Mouse (Mus musculus) MEL (cell line): Measurements from ENCODE around the gene Fbxw21. TPM values are rescaled to one million over a fixed set of nuclear protein-coding genes. Genes with fewer than 3 reads are reported as not detected.
"Not testable (repeated sequence)": the region's sequence is repeated elsewhere in the genome, so short reads cannot be mapped to it uniquely, and the experiment has no call there.

ENCODE experiments used
- DNase-seq: peaks from one replicate; pipeline ENCODE4 v3.0.0; 2011; ENCODE audit warnings: low read depth, low spot score
- H3K27ac ChIP-seq: 2 replicates; pipeline ENCODE4 v1.5.1; 2012; ENCODE audit warnings: low read depth, mild to moderate bottlenecking, control low read depth, low read length, moderate library complexity; ENCODE audit not compliant: control insufficient read depth
- H3K27me3 ChIP-seq, 2 experiments: fragments of 150-350 bp in 1 of 2; sonication (generic) in 1 of 2; 2 replicates each; pipeline ENCODE4 v1.6.1; 2012; ENCODE audit warnings: low read length in 2 of 2, mild to moderate bottlenecking in 2 of 2, improper control_type of control experiment in 1 of 2, moderate library complexity in 1 of 2; ENCODE audit not compliant: insufficient read depth in 2 of 2, control insufficient read depth in 1 of 2
- H3K36me3 ChIP-seq, 2 experiments: 2 replicates each; pipeline ENCODE4 v1.6.1; 2012 to 2014; ENCODE audit warnings: low read length in 2 of 2, improper control_type of control experiment in 1 of 2, inconsistent platforms in 1 of 2, mild to moderate bottlenecking in 1 of 2; ENCODE audit not compliant: insufficient read depth in 2 of 2, control insufficient read depth in 1 of 2
- H3K4me1 ChIP-seq, 2 experiments: fragments of 150-350 bp in 1 of 2; sonication (generic) in 1 of 2; 2 replicates each; pipeline ENCODE4 v1.6.1; 2012; ENCODE audit warnings: low read length in 2 of 2, improper control_type of control experiment in 1 of 2, mild to moderate bottlenecking in 1 of 2; ENCODE audit not compliant: insufficient read depth in 2 of 2, control insufficient read depth in 1 of 2
- H3K4me3 ChIP-seq, 2 experiments: fragments of 150-350 bp in 1 of 2; sonication (generic) in 1 of 2; 2 replicates each; pipeline ENCODE4 v1.5.1; 2012; ENCODE audit warnings: low read depth in 2 of 2, low read length in 2 of 2, mild to moderate bottlenecking in 2 of 2, moderate library complexity in 2 of 2, control low read depth in 1 of 2, improper control_type of control experiment in 1 of 2; ENCODE audit not compliant: control insufficient read depth in 1 of 2, insufficient read depth in 1 of 2
- H3K79me2 ChIP-seq: 2 replicates; pipeline ENCODE4 v1.6.1; 2012; ENCODE audit warnings: mild to moderate bottlenecking, low read length, moderate library complexity; ENCODE audit not compliant: control insufficient read depth, poor library complexity, insufficient read depth
- H3K9ac ChIP-seq: 2 replicates; pipeline ENCODE4 v1.6.1; 2012; ENCODE audit warnings: low read depth, mild to moderate bottlenecking, control low read depth, low read length, moderate library complexity; ENCODE audit not compliant: control insufficient read depth, poor library complexity, severe bottlenecking
- H3K9me3 ChIP-seq: fragments of 150-350 bp; sonication (generic); replicated peaks from 2 replicates; pipeline ENCODE4 v1.6.1; 2012; ENCODE audit warnings: mild to moderate bottlenecking, low read length, improper control_type of control experiment, moderate library complexity; ENCODE audit not compliant: insufficient read depth
- BHLHE40 ChIP-seq: IDR thresholded peaks from 2 replicates; pipeline ENCODE4 v1.6.1; 2012; ENCODE audit warnings: low read depth, mild to moderate bottlenecking, inconsistent platforms, low read length, improper control_type of control experiment, borderline replicate concordance
- CHD1 ChIP-seq: IDR thresholded peaks from 2 replicates; pipeline ENCODE4 v1.6.1; 2012; ENCODE audit warnings: low read depth, mild to moderate bottlenecking, inconsistent platforms, low read length, improper control_type of control experiment
- CTCF ChIP-seq, 3 experiments: IDR thresholded peaks in 2 of 3; conservative IDR thresholded peaks in 1 of 3; 2 replicates each; pipeline ENCODE4 v1.5.1; 2011 to 2012; ENCODE audit warnings: low read length in 3 of 3, low read depth in 2 of 3, mild to moderate bottlenecking in 2 of 3, improper control_type of control experiment in 1 of 3, inconsistent platforms in 1 of 3, mixed read lengths in 1 of 3, moderate library complexity in 1 of 3; ENCODE audit not compliant: control insufficient read depth in 1 of 3, insufficient read depth in 1 of 3, poor library complexity in 1 of 3, severe bottlenecking in 1 of 3
- ELF1 ChIP-seq: IDR thresholded peaks from 2 replicates; pipeline ENCODE4 v1.6.1; 2014; ENCODE audit warnings: low read depth, mild to moderate bottlenecking, inconsistent platforms, low read length, improper control_type of control experiment, moderate library complexity
- GATA1 ChIP-seq: IDR thresholded peaks from 2 replicates; pipeline ENCODE4 v1.6.1; 2011; ENCODE audit warnings: low read depth, low read length, improper control_type of control experiment
- JUND ChIP-seq: IDR thresholded peaks from 2 replicates; pipeline ENCODE4 v1.6.1; 2011; ENCODE audit warnings: low read depth, mild to moderate bottlenecking, improper control_type of control experiment, low read length
- KAT2A ChIP-seq: conservative IDR thresholded peaks from 2 replicates; pipeline ENCODE4 v1.6.1; 2012; ENCODE audit warnings: low read depth, low read length, improper control_type of control experiment, inconsistent platforms
- MAZ ChIP-seq: IDR thresholded peaks from 2 replicates; pipeline ENCODE4 v1.6.1; 2012; ENCODE audit warnings: low read depth, mild to moderate bottlenecking, inconsistent platforms, low read length, improper control_type of control experiment
- MEF2A ChIP-seq: IDR thresholded peaks from 2 replicates; pipeline ENCODE4 v1.6.1; 2014; ENCODE audit warnings: low read depth, mild to moderate bottlenecking, inconsistent platforms, low read length, improper control_type of control experiment; ENCODE audit not compliant: poor library complexity, insufficient replicate concordance, severe bottlenecking; ENCODE audit errors: extremely low read depth
- MXI1 ChIP-seq: IDR thresholded peaks from 2 replicates; pipeline ENCODE4 v1.6.1; 2011; ENCODE audit warnings: mild to moderate bottlenecking, low read depth, low read length, improper control_type of control experiment
- POLR2A ChIP-seq, 2 experiments: IDR thresholded peaks; 2 replicates each; pipeline ENCODE4 v1.6.1; 2011 to 2012; ENCODE audit warnings: low read length in 2 of 2, mild to moderate bottlenecking in 2 of 2, control low read depth in 1 of 2, improper control_type of control experiment in 1 of 2, low read depth in 1 of 2, moderate library complexity in 1 of 2; ENCODE audit not compliant: control insufficient read depth in 1 of 2, insufficient read depth in 1 of 2, poor library complexity in 1 of 2
- POLR2AphosphoS5 ChIP-seq: IDR thresholded peaks from 2 replicates; pipeline ENCODE4 v1.6.1; 2012; ENCODE audit warnings: low read depth, borderline replicate concordance, mild to moderate bottlenecking, inconsistent platforms, low read length, moderate library complexity, mixed read lengths
- RAD21 ChIP-seq: IDR thresholded peaks from 2 replicates; pipeline ENCODE4 v1.6.1; 2011; ENCODE audit warnings: mild to moderate bottlenecking, low read depth, low read length, improper control_type of control experiment
- RCOR1 ChIP-seq: IDR thresholded peaks from 2 replicates; pipeline ENCODE4 v1.6.1; 2012; ENCODE audit warnings: low read depth, mild to moderate bottlenecking, inconsistent platforms, low read length, improper control_type of control experiment
- SIN3A ChIP-seq: IDR thresholded peaks from 2 replicates; pipeline ENCODE4 v1.6.1; 2012; ENCODE audit warnings: low read length, improper control_type of control experiment, inconsistent platforms
- SMC3 ChIP-seq: IDR thresholded peaks from 2 replicates; pipeline ENCODE4 v1.6.1; 2011; ENCODE audit warnings: low read depth, low read length, improper control_type of control experiment
- USF1 ChIP-seq: IDR thresholded peaks from 2 replicates; pipeline ENCODE4 v1.6.1; 2014; ENCODE audit warnings: low read depth, mild to moderate bottlenecking, inconsistent platforms, low read length, improper control_type of control experiment, moderate library complexity
- USF2 ChIP-seq, 2 experiments: IDR thresholded peaks; 2 replicates each; pipeline ENCODE4 v1.6.1; 2011 to 2012; ENCODE audit warnings: improper control_type of control experiment in 2 of 2, low read length in 2 of 2, borderline replicate concordance in 1 of 2, inconsistent platforms in 1 of 2, low read depth in 1 of 2, mild to moderate bottlenecking in 1 of 2; ENCODE audit not compliant: insufficient read depth in 1 of 2
- polyA plus RNA-seq, 2 experiments: library from polyadenylated mRNA; stranded (reverse) in 1 of 2; unstranded in 1 of 2; fragments of >175 nt in 1 of 2; fragments of >200 nt in 1 of 2; gene quantifications; 2 replicates each; pipeline versions ENCODE4 v1.2.1 to v1.2.4; 2012; ENCODE audit warnings: low replicate concordance in 2 of 2, low read depth in 1 of 2; ENCODE audit not compliant: insufficient read length in 2 of 2, insufficient read depth in 1 of 2, missing spikeins in 1 of 2
- total RNA-seq: library from RNA; depleted of rRNA; stranded (reverse); fragments of 300-350 nt; gene quantifications from 2 replicates; pipeline ENCODE4 v1.2.3, GENCODE M21; 2012

The Fbxw21 gene
- total and polyA plus RNA-seq, 3 experiments: not detected

DNA sequence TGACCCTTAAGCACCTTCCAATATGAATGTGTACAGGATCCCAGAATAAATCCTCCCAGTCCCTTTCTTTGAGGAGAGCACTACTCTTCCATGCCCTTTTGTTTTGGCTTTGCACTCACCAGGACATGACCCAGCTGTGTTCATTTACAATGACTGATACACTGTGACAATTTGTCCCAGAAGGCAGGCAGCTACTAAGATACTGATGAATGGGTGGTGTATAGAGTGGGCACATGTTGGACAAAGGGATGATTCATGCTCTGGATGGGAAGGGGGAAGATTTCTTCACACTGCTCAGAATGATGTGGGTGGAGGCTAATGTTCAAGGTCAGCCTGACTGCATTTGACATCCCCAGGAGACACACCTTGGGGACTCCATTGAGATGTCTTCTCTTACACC lies 5.5 kb upstream of the Fbxw21 start:
- DNase-seq: no peak
- H3K27ac ChIP-seq: no peak overlapping the region

DNA sequence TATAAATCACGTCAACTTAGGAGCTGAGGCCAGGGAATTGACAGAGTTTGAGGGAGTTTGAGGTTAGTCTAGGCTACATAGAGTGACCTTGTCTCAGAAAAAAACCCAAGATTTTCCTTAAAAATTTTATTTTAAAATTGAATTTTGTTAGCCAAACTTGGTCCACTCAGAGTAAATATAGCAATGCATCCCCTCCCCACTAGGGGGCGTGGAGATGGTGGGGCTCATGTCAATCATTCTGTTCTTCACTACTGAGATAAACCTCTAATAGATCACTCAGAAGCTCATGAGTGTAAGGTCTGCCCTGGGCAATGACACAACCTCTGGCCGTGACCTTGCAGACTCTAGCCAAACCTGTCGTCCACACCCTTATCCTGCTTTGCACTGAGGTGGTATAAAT lies 21.4 kb downstream of the Fbxw21 start:
- not testable (repeated sequence) for H3K79me2 ChIP-seq, DNase-seq, H3K9me3 ChIP-seq, H3K4me3 ChIP-seq, H3K27me3 ChIP-seq, H3K27ac ChIP-seq, H3K9ac ChIP-seq, H3K36me3 ChIP-seq, H3K4me1 ChIP-seq
- TF ChIP-seq SMC3: peak; percentile 30
- peak in 2 of 3 experiments; percentile 42 to 49; a peak in 3 of 6 replicates for TF ChIP-seq CTCF (IDR thresholded peaks at IDR 0.05 in 2 of 3, conservative IDR thresholded peaks at IDR 0.05 in 1 of 3; ENCODE audit: control insufficient read depth in 1 of 3, insufficient read depth in 1 of 3, low read depth in 2 of 3, low read length in 3 of 3, poor library complexity in 1 of 3, severe bottlenecking in 1 of 3)

More for the DNA sequence above, 5.5 kb upstream of the Fbxw21 start:
- TF ChIP-seq KAT2A (no peak), RCOR1 (no peak), RAD21 (no peak), ELF1 (no peak), BHLHE40 (no peak), MAZ (no peak), CTCF (IDR thresholded peaks at IDR 0.05 in 2 of 3, conservative IDR thresholded peaks at IDR 0.05 in 1 of 3; ENCODE audit: control insufficient read depth in 1 of 3, insufficient read depth in 1 of 3, low read depth in 2 of 3, low read length in 3 of 3, poor library complexity in 1 of 3, severe bottlenecking in 1 of 3) (no peak), POLR2A (IDR thresholded peaks at IDR 0.05; ENCODE audit: control insufficient read depth in 1 of 2, insufficient read depth in 1 of 2, low read depth in 1 of 2, low read length in 2 of 2, poor library complexity in 1 of 2) (no peak), USF1 (no peak), SIN3A (no peak), MXI1 (no peak), MEF2A (no peak), USF2 (IDR thresholded peaks at IDR 0.05; ENCODE audit: borderline replicate concordance in 1 of 2, insufficient read depth in 1 of 2, low read depth in 1 of 2, low read length in 2 of 2) (no peak), SMC3 (no peak), POLR2AphosphoS5 (no peak), JUND (no peak), GATA1 (no peak), CHD1 (no peak)
- no peaks in the 10 kb centered on the region for H3K36me3 ChIP-seq
- H3K9me3 ChIP-seq: no peaks in the 10 kb centered on the region
- H3K79me2 ChIP-seq: no peaks in the 10 kb centered on the region
- no peak overlapping the region for H3K4me3 ChIP-seq
- H3K9ac ChIP-seq: no peak overlapping the region
- no peaks in the 10 kb centered on the region; a peak in 1 of 4 replicates for H3K27me3 ChIP-seq
- H3K4me1 ChIP-seq: no peaks in the 10 kb centered on the region
